Mouse (Mus musculus) liver, embryonic 14.5 days (tissue): ENCODE measurements at regions not wholly inside any gene's neighbourhood (a gene's known extent, or its start where the extent isn't known, plus 50 kb on each side); places are given as distances from the start of the nearest gene placed in this dataset.

Experiments used
- ATAC-seq: fragments of 200-750 bp; cut with Nextera tagmentation; 2 replicates; pipeline ENCODE4 v1.8.0; 2017; ENCODE audit warnings: moderate number of reproducible peaks, mild to moderate bottlenecking, moderate library complexity; ENCODE audit not compliant: insufficient read depth
- DNase-seq, 3 experiments: peaks; one replicate each; pipeline ENCODE4 v3.0.0-alpha.2; 2012 to 2013; ENCODE audit warnings: low read depth in 3 of 3, low spot score in 3 of 3
- H3K27ac ChIP-seq: fragments of 300-500 bp; sonication (generic); 2 replicates; pipeline ENCODE4 v1.5.1; 2014; ENCODE audit warnings: moderate library complexity, mild to moderate bottlenecking, control low read depth, inconsistent platforms
- H3K27me3 ChIP-seq: fragments of 300-500 bp; sonication (generic); 2 replicates; pipeline ENCODE4 v1.6.1; 2014; ENCODE audit warnings: mild to moderate bottlenecking, low read length, moderate library complexity; ENCODE audit not compliant: control insufficient read depth, insufficient read depth
- H3K36me3 ChIP-seq: fragments of 300-500 bp; sonication (generic); replicated peaks from 2 replicates; pipeline ENCODE4 v1.6.1; 2014; ENCODE audit warnings: low read depth; ENCODE audit not compliant: control insufficient read depth, insufficient read depth
- H3K4me1 ChIP-seq, 2 experiments: fragments of 200-500 bp in 1 of 2; fragments of 300-500 bp in 1 of 2; sonication (generic) in 1 of 2; replicated peaks; 2 replicates each; pipeline ENCODE4 v1.6.1; 2012 to 2014; ENCODE audit warnings: antibody characterized with exemption in 1 of 2, inconsistent platforms in 1 of 2, low read length in 1 of 2; ENCODE audit not compliant: control insufficient read depth in 2 of 2, insufficient read depth in 2 of 2
- H3K4me2 ChIP-seq: fragments of 300-500 bp; sonication (generic); 2 replicates; pipeline ENCODE4 v1.6.1; 2014; ENCODE audit warnings: low read depth, mild to moderate bottlenecking, control low read depth, moderate library complexity
- H3K4me3 ChIP-seq, 2 experiments: fragments of 200-500 bp in 1 of 2; fragments of 300-500 bp in 1 of 2; sonication (generic) in 1 of 2; 2 replicates each; pipeline ENCODE4 v1.5.1; 2012 to 2014; ENCODE audit warnings: low read depth in 2 of 2, low read length in 2 of 2, mild to moderate bottlenecking in 2 of 2, control low read depth in 1 of 2, inconsistent platforms in 1 of 2, moderate library complexity in 1 of 2; ENCODE audit not compliant: insufficient read depth in 1 of 2
- H3K9ac ChIP-seq: fragments of 300-500 bp; sonication (generic); replicated peaks from 2 replicates; pipeline ENCODE4 v1.6.1; 2014; ENCODE audit warnings: mild to moderate bottlenecking, control low read depth, moderate library complexity
- H3K9me3 ChIP-seq: fragments of 300-500 bp; sonication (generic); 2 replicates; pipeline ENCODE4 v1.6.1; 2016; ENCODE audit warnings: low read length, mixed read lengths; ENCODE audit not compliant: control insufficient read depth
- CTCF ChIP-seq: IDR thresholded peaks from 2 replicates; pipeline ENCODE4 v1.5.1; 2016; ENCODE audit warnings: antibody characterized with exemption, low read depth, control low read depth
- EP300 ChIP-seq: IDR thresholded peaks from 2 replicates; pipeline ENCODE4 v1.6.1; 2016; ENCODE audit warnings: antibody characterized with exemption, low read depth
- whole genome bisulfite sequencing: fragments of 180-500 bp; shearing (Covaris S2); extraction: QIAGEN DNeasy Blood & Tissue Kit; methylation state at CpG from one replicate; pipeline ENCODE4 v1.1.7; 2014; ENCODE audit not compliant: insufficient replicate concordance; 5-methylcytosine and 5-hydroxymethylcytosine counted together

- H3K27ac ChIP-seq, result no peak overlapping the region
- no peaks in the 10 kb centered on the region for H3K36me3 ChIP-seq
- H3K4me3 ChIP-seq, result no peak overlapping the region
- WGBS, result 73% methylated on average over 4 of the region's 4 CpGs
- no peaks in the 10 kb centered on the region for H3K27me3 ChIP-seq
- no peak overlapping the region for H3K9ac ChIP-seq
- DNase-seq, result no peak
- H3K9me3 ChIP-seq, result no peaks in the 10 kb centered on the region
- H3K4me2 ChIP-seq, result no peak overlapping the region
- no peak for ATAC-seq
- no peaks in the 10 kb centered on the region for H3K4me1 ChIP-seq
- TF ChIP-seq CTCF (no peak), EP300 (no peak)
These were observed 56.5 kb upstream of the Pdk3 start for GRCm38 (mm10) chrX:93888480-93888879.

GRCm38 (mm10) chrX:93888966-93889365 is 57.0 kb upstream of the Pdk3 start:
- ATAC-seq (no peak), DNase-seq (no peak)
- Histone ChIP-seq H3K9ac (no peak overlapping the region), H3K9me3 (no peaks in the 10 kb centered on the region), H3K4me1 (no peaks in the 10 kb centered on the region), H3K27ac (no peak overlapping the region), H3K4me2 (peak overlapping the region; percentile 41; the same call in 1 of the 2 replicates), H3K4me3 (no peak overlapping the region), H3K27me3 (no peaks in the 10 kb centered on the region), H3K36me3 (no peaks in the 10 kb centered on the region)
- no peak for TF ChIP-seq EP300
- TF ChIP-seq CTCF, result no peak
- 83% methylated on average over 8 of the region's 8 CpGs for WGBS

- Histone ChIP-seq H3K4me2 (peak overlapping the region; percentile 41; the same call in 1 of the 2 replicates), H3K27ac (no peak overlapping the region), H3K4me3 (peak overlapping the region; percentile 16 to 31; a peak in 2 of 4 replicates), H3K27me3 (no peaks in the 10 kb centered on the region), H3K4me1 (no peaks in the 10 kb centered on the region), H3K36me3 (no peaks in the 10 kb centered on the region), H3K9ac (no peak overlapping the region), H3K9me3 (no peaks in the 10 kb centered on the region)
- peak; percentile 31 to 49 (median 36) for DNase-seq
- 40% methylated on average over 13 of the region's 13 CpGs for WGBS
- no peak for ATAC-seq
- TF ChIP-seq CTCF (peak; percentile 88), EP300 (no peak)
These were observed 57.5 kb upstream of the Pdk3 start for GRCm38 (mm10) chrX:93889394-93890042.

GRCm38 (mm10) chrX:93896838-93897820 is 65.1 kb upstream of the Pdk3 start:
- DNase-seq (peak; percentile 38 to 55 (median 50)), ATAC-seq (peak; percentile 94)
- Histone ChIP-seq H3K4me2 (peak overlapping the region; percentile 17; the same call in 1 of the 2 replicates), H3K27me3 (no peaks in the 10 kb centered on the region), H3K4me1 (peaks cover 2 to 17% of the 10 kb centered on the region in 2 experiments; a peak in 2 of 4 replicates), H3K9ac (no peak overlapping the region), H3K36me3 (no peaks in the 10 kb centered on the region), H3K9me3 (no peaks in the 10 kb centered on the region), H3K27ac (peak overlapping the region; percentile 37), H3K4me3 (no peak overlapping the region)
- TF ChIP-seq CTCF (peak; percentile 14; the same call in 1 of the 2 replicates), EP300 (peak; percentile 66)
- 20% methylated on average over 5 of the region's 5 CpGs for WGBS

GRCm38 (mm10) chrX:93903209-93903608 is 65.2 kb upstream of the AU015836 start:
- H3K27me3 ChIP-seq, result no peaks in the 10 kb centered on the region
- TF ChIP-seq EP300 (peak; percentile 19; the same call in 1 of the 2 replicates), CTCF (no peak)
- no peak overlapping the region for H3K4me3 ChIP-seq
- no peaks in the 10 kb centered on the region for H3K9me3 ChIP-seq
- H3K4me1 ChIP-seq, result peaks cover 4 to 10% of the 10 kb centered on the region in 2 experiments; a peak in 3 of 4 replicates
- H3K27ac ChIP-seq, result no peak overlapping the region
- no peaks in the 10 kb centered on the region for H3K36me3 ChIP-seq
- no peak overlapping the region for H3K4me2 ChIP-seq
- ATAC-seq (peak; percentile 45; the same call in 1 of the 2 replicates), DNase-seq (no peak)
- H3K9ac ChIP-seq, result no peak overlapping the region
